Mouse (Mus musculus) kidney, embryonic 14.5 days (tissue): ENCODE data around the gene Creg1. TPM values are rescaled to one million over a fixed set of nuclear protein-coding genes. Genes with fewer than 3 reads are reported as not detected.

Source experiments
- polyA plus RNA-seq: library from polyadenylated mRNA; unstranded; fragments of >200 nt; fragmentation: Nextera tagmentation; extraction: Ambion mirVana; gene quantifications from 2 replicates; pipeline ENCODE4 v1.2.1, GENCODE M21; 2014

The Creg1 gene
- polyA plus RNA-seq, 1 experiment from 2014 or later: 53.8 TPM

Other genes starting within 250 kb of the Creg1 start
- 196 and 253 TPM in 2 replicates for gene Mpzl1, start 129.2 kb upstream of the Creg1 start, polyA plus RNA-seq
- 29.4 and 44.4 TPM in 2 replicates for gene Rcsd1, start 54.0 kb upstream of the Creg1 start, polyA plus RNA-seq
- 0.88 and 1.2 TPM in 2 replicates for gene Cd247, start 24.9 kb downstream of the Creg1 start, polyA plus RNA-seq
- gene Pou2f1, start 238.9 kb downstream of the Creg1 start, polyA plus RNA-seq: 25.4 and 32.6 TPM in 2 replicates